Mouse (Mus musculus) ovary, postnatal 36 days (tissue): ENCODE measurements around the gene Msh5.
"Not testable (repeated sequence)": the region's sequence is repeated elsewhere in the genome, so short reads cannot be mapped to it uniquely, and the experiment has no call there.

ENCODE experiments used
- DNase-seq: peaks from one replicate; pipeline ENCODE4 v3.0.0; 2022; ENCODE audit warnings: low spot score, mixed read lengths

The Msh5 gene

GRCm38 (mm10) chr17:35002153-35002865, 44.2 kb downstream of the Msh5 start:
- no peak for DNase-seq

GRCm38 (mm10) chr17:35001452-35002152, 44.9 kb downstream of the Msh5 start:
- no peak for DNase-seq

GRCm38 (mm10) chr17:35000717-35001451, 45.7 kb downstream of the Msh5 start, which contains the start of gene Vars:
Gene Vars, plus strand, starts transcription at chr17:35000987.
- peak; percentile 92 for DNase-seq

GRCm38 (mm10) chr17:34999871-35000716, 46.5 kb downstream of the Msh5 start:
- not testable (repeated sequence) for DNase-seq

GRCm38 (mm10) chr17:34998526-34999430, 47.8 kb downstream of the Msh5 start:
- no peak for DNase-seq

GRCm38 (mm10) chr17:34997142-34997483, 49.4 kb downstream of the Msh5 start:
- no peak for DNase-seq

GRCm38 (mm10) chr17:34996411-34997141, 50.0 kb downstream of the Msh5 start:
- no peak for DNase-seq

- not testable (repeated sequence) for DNase-seq
Measured at GRCm38 (mm10) chr17:34995927-34996326, 50.6 kb downstream of the Msh5 start.

GRCm38 (mm10) chr17:34995192-34995591, 51.4 kb downstream of the Msh5 start:
- not testable (repeated sequence) for DNase-seq

- DNase-seq, result no peak
Measured at GRCm38 (mm10) chr17:34994751-34995150, 51.8 kb downstream of the Msh5 start.

GRCm38 (mm10) chr17:34984218-34984617, 62.3 kb downstream of the Msh5 start:
- no peak for DNase-seq

- no peak for DNase-seq
Measured at GRCm38 (mm10) chr17:34982328-34982727, 64.2 kb downstream of the Msh5 start.

GRCm38 (mm10) chr17:34981690-34982180, 64.8 kb downstream of the Msh5 start, which contains the start of gene Lsm2:
Gene Lsm2, plus strand, starts transcription at chr17:34981862.
- peak; percentile 90 for DNase-seq

- no peak for DNase-seq
Measured at GRCm38 (mm10) chr17:34980655-34981054, 65.9 kb downstream of the Msh5 start.

GRCm38 (mm10) chr17:34979631-34980030, 66.9 kb downstream of the Msh5 start:
- no peak for DNase-seq
